Mouse (Mus musculus) G1E (cell line): ENCODE measurements around the gene Fam133b.

ENCODE experiments used
- CTCF ChIP-seq: IDR thresholded peaks from 2 replicates; pipeline ENCODE4 v1.5.1; 2012; ENCODE audit warnings: low read depth, low read length, inconsistent platforms, mixed read lengths
- GATA1 ChIP-seq: IDR thresholded peaks from 2 replicates; pipeline ENCODE4 v1.6.1; 2012; ENCODE audit warnings: borderline replicate concordance, low read length, inconsistent platforms, mixed read lengths
- POLR2AphosphoS5 ChIP-seq: IDR thresholded peaks from 2 replicates; pipeline ENCODE4 v1.6.1; 2012; ENCODE audit warnings: low read depth, low read length, inconsistent platforms; ENCODE audit not compliant: insufficient replicate concordance
- TAL1 ChIP-seq: conservative IDR thresholded peaks from 2 replicates; pipeline ENCODE4 v1.6.1; 2012; ENCODE audit warnings: low read depth, low read length, inconsistent platforms, mixed read lengths

DNA sequence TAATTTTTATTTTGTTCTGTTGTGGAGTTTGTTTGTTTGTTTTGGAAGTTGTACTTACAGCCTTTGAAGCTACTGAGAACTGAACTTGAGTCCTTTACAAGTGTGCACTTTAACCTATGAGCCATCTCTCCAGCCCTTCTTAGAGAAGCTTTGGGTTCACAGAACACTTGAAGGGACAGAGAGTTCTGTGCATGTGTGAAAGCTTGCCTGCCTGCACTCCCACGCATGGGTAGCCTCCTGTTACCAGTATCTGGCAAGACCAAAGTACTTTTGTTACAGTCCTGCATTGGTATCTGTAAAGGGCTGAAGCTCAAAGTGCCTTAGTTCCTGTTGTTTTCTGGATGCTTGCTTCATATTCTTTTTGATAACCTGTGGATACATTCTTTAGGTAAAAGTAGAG lies 2.6 kb downstream of the Fam133b start:
- TF ChIP-seq GATA1 (no peak), CTCF (no peak), POLR2AphosphoS5 (no peak), TAL1 (no peak)
